Mouse (Mus musculus): Measurements from ENCODE around the gene Adamts17. TPM values are rescaled to one million over a fixed set of nuclear protein-coding genes. Genes with fewer than 3 reads are reported as not detected.
A peak's percentile ranks its signal among the peaks of the same experiment; 100 is the strongest.

The Adamts17 gene
- polyA plus RNA-seq (2012; rRNA removed), result 2.4 and 2.8 TPM in 2 replicates

DNA sequence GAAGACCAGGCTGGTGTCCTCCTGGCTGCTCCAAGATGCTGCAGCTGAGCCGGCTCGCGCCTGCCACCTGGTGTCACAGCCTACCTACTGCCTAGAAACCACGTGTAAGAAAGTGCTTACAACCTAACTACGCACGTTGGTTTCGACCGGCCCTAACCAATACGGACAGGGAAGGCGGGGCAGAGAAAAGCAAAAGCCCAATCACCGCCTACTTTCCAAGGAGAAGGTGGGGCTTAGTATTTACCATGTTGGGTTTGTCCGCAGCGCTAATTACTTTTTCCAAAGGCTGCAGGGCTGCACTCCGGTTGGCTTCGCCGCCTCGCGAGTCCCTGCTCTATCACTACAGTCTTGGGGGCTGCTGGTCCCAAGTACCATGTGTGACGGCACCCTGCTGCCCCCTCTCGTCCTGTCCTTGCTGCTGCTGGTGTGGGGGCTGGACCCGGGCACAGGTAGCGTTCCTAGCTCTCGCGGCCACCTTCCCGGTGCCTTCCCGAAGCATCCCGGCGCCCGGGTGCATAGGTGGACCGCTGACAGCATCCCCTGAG is at the start of gene Adamts17:
TSS of gene Adamts17 (plus strand) at position 273 of the 545 bp plus-strand sequence.
- no peaks in the 10 kb centered on the region for H3K27me3 ChIP-seq (ENCODE audit: control insufficient read depth, insufficient read depth, low read length)
- H3K27ac ChIP-seq (ENCODE audit: control insufficient read depth, insufficient read depth, low read length), result no peak within 1 kb of the TSS
- H3K36me3 ChIP-seq (ENCODE audit: control insufficient read depth, insufficient read depth, low read length), result no peaks in the 10 kb centered on the region
- H3K4me1 ChIP-seq (replicated peaks; ENCODE audit: control insufficient read depth, insufficient read depth, low read length), result peaks cover 10% of the 10 kb centered on the region
- H3K4me3 ChIP-seq (ENCODE audit: control insufficient read depth, insufficient read depth, low read length), result peak within 1 kb of the TSS; percentile 51
- peak; percentile 93 for DNase-seq
- under 1% methylated on average over 30 of the region's 30 CpGs for WGBS
- 0 out of 2 replicates have a peak, but pooled peaks have one; percentile 35 for TF ChIP-seq POLR2A (IDR thresholded peaks at IDR 0.05; ENCODE audit: control insufficient read depth, extremely low read depth, insufficient read depth, low read length, poor library complexity)
- TF ChIP-seq CTCF (IDR thresholded peaks at IDR 0.05; ENCODE audit: borderline replicate concordance, control insufficient read depth, extremely low read depth, insufficient read depth, low read length, poor library complexity), result peak; percentile 84

DNA sequence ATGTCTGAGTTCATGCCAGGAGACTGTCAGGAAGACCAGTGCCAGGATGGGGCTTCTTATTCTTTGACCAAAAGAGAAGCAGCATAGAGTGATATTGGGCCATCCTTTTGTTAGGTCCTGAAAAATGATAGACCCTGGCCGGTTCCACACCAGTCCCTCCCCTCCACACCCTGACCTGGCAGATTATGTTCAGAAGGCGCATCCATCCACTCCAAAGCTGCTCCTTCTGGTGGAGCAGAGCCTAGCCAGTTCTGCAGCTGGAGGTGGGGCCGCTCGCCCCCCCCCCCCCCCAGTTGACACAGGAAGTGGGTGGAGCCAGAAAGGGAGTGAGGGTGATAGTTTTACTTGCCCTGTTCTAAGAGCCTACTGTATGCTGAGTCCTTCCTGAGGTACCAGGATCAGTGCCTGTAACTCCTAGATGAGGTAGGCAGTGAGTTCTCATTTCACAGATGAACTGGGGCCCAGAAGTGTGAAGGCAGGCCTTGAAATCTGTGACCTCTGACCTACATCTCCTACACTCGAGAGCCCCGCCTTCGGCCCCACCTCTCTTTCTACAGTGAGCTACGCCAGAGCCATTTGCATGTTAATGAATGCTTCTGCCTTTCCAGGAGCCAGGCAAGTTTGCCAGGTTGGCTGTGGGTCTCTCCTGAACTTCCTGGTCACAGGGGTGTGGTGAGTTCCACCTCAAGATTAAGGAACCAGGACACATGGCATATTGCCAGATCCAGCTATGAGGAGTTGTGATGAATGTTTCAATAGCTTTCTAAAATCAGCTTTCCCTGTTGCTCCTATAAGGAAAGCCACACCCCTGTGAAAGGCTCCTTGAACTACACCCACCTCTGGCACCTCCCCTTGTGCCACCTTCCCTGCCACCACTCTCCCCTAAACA is 49.4 kb upstream of the Adamts17 start:
- DNase-seq, result no peak
- 68% methylated on average over 8 of the region's 8 CpGs for WGBS

DNA sequence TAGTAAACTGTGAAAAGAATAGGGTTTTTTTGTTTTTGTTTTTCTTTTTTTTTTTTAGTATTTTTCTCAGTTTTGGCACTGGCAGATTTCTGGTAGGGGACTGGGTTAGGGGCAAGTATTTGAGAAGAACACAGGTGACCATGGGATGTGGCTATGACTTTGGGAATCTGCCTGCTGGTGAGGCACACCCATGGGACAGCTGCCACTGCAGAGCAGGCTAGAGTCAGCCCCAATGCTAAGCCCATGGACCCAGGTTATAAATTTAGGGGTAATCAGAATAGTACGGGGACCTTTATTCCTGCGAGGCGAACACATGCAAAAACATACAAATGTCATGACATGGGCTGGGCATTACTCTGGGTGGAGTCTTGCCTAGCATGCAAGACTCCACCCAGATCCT is 48.5 kb upstream of the Adamts17 start:
- Histone ChIP-seq H3K27me3 (ENCODE audit: control insufficient read depth, insufficient read depth, low read length) (no peaks in the 10 kb centered on the region), H3K4me1 (replicated peaks; ENCODE audit: control insufficient read depth, insufficient read depth, low read length) (peaks cover 7% of the 10 kb centered on the region), H3K36me3 (ENCODE audit: control insufficient read depth, insufficient read depth, low read length) (no peaks in the 10 kb centered on the region), H3K27ac (ENCODE audit: control insufficient read depth, insufficient read depth, low read length) (no peak overlapping the region), H3K4me3 (ENCODE audit: control insufficient read depth, insufficient read depth, low read length) (no peak overlapping the region)
- no peak for DNase-seq
- WGBS, result 97% methylated on average over 3 of the region's 3 CpGs
- TF ChIP-seq POLR2A (IDR thresholded peaks at IDR 0.05; ENCODE audit: control insufficient read depth, extremely low read depth, insufficient read depth, low read length, poor library complexity) (no peak), CTCF (IDR thresholded peaks at IDR 0.05; ENCODE audit: borderline replicate concordance, control insufficient read depth, extremely low read depth, insufficient read depth, low read length, poor library complexity) (no peak)

More for the DNA sequence above, 49.4 kb upstream of the Adamts17 start:
- TF ChIP-seq POLR2A (IDR thresholded peaks at IDR 0.05; ENCODE audit: control insufficient read depth, extremely low read depth, insufficient read depth, low read length, poor library complexity) (no peak), CTCF (IDR thresholded peaks at IDR 0.05; ENCODE audit: borderline replicate concordance, control insufficient read depth, extremely low read depth, insufficient read depth, low read length, poor library complexity) (no peak)
- Histone ChIP-seq H3K4me3 (ENCODE audit: control insufficient read depth, insufficient read depth, low read length) (no peak overlapping the region), H3K36me3 (ENCODE audit: control insufficient read depth, insufficient read depth, low read length) (no peaks in the 10 kb centered on the region), H3K27me3 (ENCODE audit: control insufficient read depth, insufficient read depth, low read length) (no peaks in the 10 kb centered on the region), H3K27ac (ENCODE audit: control insufficient read depth, insufficient read depth, low read length) (no peak overlapping the region; the same call in 1 of the 2 replicates), H3K4me1 (replicated peaks; ENCODE audit: control insufficient read depth, insufficient read depth, low read length) (peaks cover 7% of the 10 kb centered on the region)

DNA sequence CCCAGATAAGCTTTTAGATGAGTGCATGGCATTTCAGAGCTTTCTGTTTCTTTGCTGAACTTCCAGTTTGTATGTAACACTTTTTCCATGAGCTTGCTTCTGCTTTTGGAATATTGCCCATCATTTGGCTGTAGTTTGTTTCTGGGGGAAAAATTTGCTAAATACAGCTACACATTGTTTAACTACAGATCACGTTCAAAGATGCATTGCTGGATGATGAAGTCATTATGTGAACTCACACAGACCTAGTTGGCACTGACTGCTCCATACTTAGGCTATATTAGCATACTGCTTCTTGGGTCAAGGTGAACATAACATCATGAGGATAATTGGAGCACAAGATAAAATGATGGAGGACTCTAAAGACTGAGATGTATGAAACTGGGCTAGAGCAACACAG is 42.6 kb upstream of the Adamts17 start:
- H3K4me3 ChIP-seq (ENCODE audit: control insufficient read depth, insufficient read depth, low read length), result no peak overlapping the region
- TF ChIP-seq POLR2A (IDR thresholded peaks at IDR 0.05; ENCODE audit: control insufficient read depth, extremely low read depth, insufficient read depth, low read length, poor library complexity), result no peak
- no peak for TF ChIP-seq CTCF (IDR thresholded peaks at IDR 0.05; ENCODE audit: borderline replicate concordance, control insufficient read depth, extremely low read depth, insufficient read depth, low read length, poor library complexity)
- no peak for DNase-seq
- H3K27ac ChIP-seq (ENCODE audit: control insufficient read depth, insufficient read depth, low read length), result no peak overlapping the region
- no peaks in the 10 kb centered on the region for H3K27me3 ChIP-seq (ENCODE audit: control insufficient read depth, insufficient read depth, low read length)
- no peaks in the 10 kb centered on the region for H3K36me3 ChIP-seq (ENCODE audit: control insufficient read depth, insufficient read depth, low read length)
- WGBS, result 89% methylated on average over 1 of the region's 1 CpGs
- H3K4me1 ChIP-seq (replicated peaks; ENCODE audit: control insufficient read depth, insufficient read depth, low read length), result no peaks in the 10 kb centered on the region

DNA sequence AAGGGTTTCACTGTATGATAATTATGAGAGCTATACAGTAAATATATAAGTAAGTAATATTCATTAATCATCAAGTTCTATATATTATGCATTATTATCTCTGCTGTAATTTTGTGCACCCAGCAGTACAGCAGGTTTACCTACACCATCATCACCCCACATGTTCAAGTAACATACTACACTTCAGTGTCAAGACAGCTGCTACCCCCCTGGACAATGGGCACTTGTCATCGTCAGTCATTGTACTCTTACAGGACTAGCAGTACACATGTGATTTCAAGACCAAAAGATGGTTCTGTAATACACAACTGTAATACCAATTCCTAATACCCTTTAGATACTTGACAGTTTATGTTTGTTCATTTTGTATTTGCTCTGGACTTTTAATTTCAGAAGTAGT is 42.2 kb upstream of the Adamts17 start:
- no peaks in the 10 kb centered on the region for H3K27me3 ChIP-seq (ENCODE audit: control insufficient read depth, insufficient read depth, low read length)
- TF ChIP-seq CTCF (IDR thresholded peaks at IDR 0.05; ENCODE audit: borderline replicate concordance, control insufficient read depth, extremely low read depth, insufficient read depth, low read length, poor library complexity) (no peak), POLR2A (IDR thresholded peaks at IDR 0.05; ENCODE audit: control insufficient read depth, extremely low read depth, insufficient read depth, low read length, poor library complexity) (no peak)
- H3K27ac ChIP-seq (ENCODE audit: control insufficient read depth, insufficient read depth, low read length), result no peak overlapping the region
- DNase-seq, result no peak
- 95% methylated on average over 1 of the region's 1 CpGs for WGBS
- no peaks in the 10 kb centered on the region for H3K36me3 ChIP-seq (ENCODE audit: control insufficient read depth, insufficient read depth, low read length)
- no peak overlapping the region for H3K4me3 ChIP-seq (ENCODE audit: control insufficient read depth, insufficient read depth, low read length)
- H3K4me1 ChIP-seq (replicated peaks; ENCODE audit: control insufficient read depth, insufficient read depth, low read length), result no peaks in the 10 kb centered on the region

DNA sequence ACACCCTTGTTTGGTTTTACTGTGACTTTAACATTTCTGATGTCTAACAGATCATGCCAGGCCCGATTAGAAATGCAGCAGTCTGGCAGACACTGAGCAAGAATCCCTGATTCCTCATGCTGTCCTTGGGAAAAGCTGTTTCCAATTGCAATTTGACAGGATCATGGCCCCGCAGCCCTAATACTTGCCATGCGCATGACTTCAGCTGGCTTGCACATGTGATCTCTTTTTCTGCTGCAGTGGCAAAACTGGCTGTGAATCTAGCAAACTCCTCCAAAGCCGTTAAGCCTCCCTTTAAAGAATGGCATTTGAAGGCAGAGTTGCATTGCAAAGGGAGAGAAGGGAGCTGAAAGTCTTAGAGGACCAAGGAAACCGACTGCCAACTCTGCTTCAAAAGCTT is 40.7 kb upstream of the Adamts17 start:
- Histone ChIP-seq H3K4me3 (ENCODE audit: control insufficient read depth, insufficient read depth, low read length) (no peak overlapping the region), H3K4me1 (replicated peaks; ENCODE audit: control insufficient read depth, insufficient read depth, low read length) (no peaks in the 10 kb centered on the region), H3K27me3 (ENCODE audit: control insufficient read depth, insufficient read depth, low read length) (no peaks in the 10 kb centered on the region), H3K36me3 (ENCODE audit: control insufficient read depth, insufficient read depth, low read length) (no peaks in the 10 kb centered on the region), H3K27ac (ENCODE audit: control insufficient read depth, insufficient read depth, low read length) (no peak overlapping the region)
- TF ChIP-seq POLR2A (IDR thresholded peaks at IDR 0.05; ENCODE audit: control insufficient read depth, extremely low read depth, insufficient read depth, low read length, poor library complexity) (no peak), CTCF (IDR thresholded peaks at IDR 0.05; ENCODE audit: borderline replicate concordance, control insufficient read depth, extremely low read depth, insufficient read depth, low read length, poor library complexity) (no peak)
- 89% methylated on average over 5 of the region's 5 CpGs for WGBS
- no peak for DNase-seq
